Mouse (Mus musculus) stomach, postnatal 0 days (tissue): ENCODE data around the gene Plxdc2. TPM values are rescaled to one million over a fixed set of nuclear protein-coding genes. Genes with fewer than 3 reads are reported as not detected.

ENCODE experiments used
- ATAC-seq: fragments of 200-750 bp; cut with Nextera tagmentation; 2 replicates; pipeline ENCODE4 v1.8.0; 2017; ENCODE audit not compliant: low FRiP score, low TSS enrichment
- DNase-seq: peaks from one replicate; pipeline ENCODE4 v3.0.0-alpha.2; 2016; ENCODE audit warnings: low spot score
- H3K27ac ChIP-seq: fragments of 300-500 bp; sonication (generic); replicated peaks from 2 replicates; pipeline ENCODE4 v1.5.1; 2014; ENCODE audit warnings: mild to moderate bottlenecking, control low read depth
- H3K27me3 ChIP-seq: fragments of 300-500 bp; sonication (generic); 2 replicates; pipeline ENCODE4 v1.6.1; 2014; ENCODE audit warnings: low read length; ENCODE audit not compliant: control insufficient read depth, insufficient read depth
- H3K36me3 ChIP-seq: fragments of 300-500 bp; sonication (generic); 2 replicates; pipeline ENCODE4 v1.6.1; 2014; ENCODE audit warnings: low read length, mixed read lengths; ENCODE audit not compliant: control insufficient read depth, insufficient read depth
- H3K4me1 ChIP-seq: fragments of 300-500 bp; sonication (generic); replicated peaks from 2 replicates; pipeline ENCODE4 v1.6.1; 2014; ENCODE audit warnings: antibody characterized with exemption; ENCODE audit not compliant: control insufficient read depth, insufficient read depth
- H3K4me2 ChIP-seq: fragments of 300-500 bp; sonication (generic); replicated peaks from 2 replicates; pipeline ENCODE4 v1.6.1; 2014; ENCODE audit warnings: low read depth, mild to moderate bottlenecking, control low read depth, moderate library complexity
- H3K4me3 ChIP-seq: fragments of 300-500 bp; sonication (generic); 2 replicates; pipeline ENCODE4 v1.5.1; 2014; ENCODE audit warnings: low read depth, low read length, control low read depth
- H3K9ac ChIP-seq: fragments of 300-500 bp; sonication (generic); 2 replicates; pipeline ENCODE4 v1.6.1; 2014; ENCODE audit warnings: mild to moderate bottlenecking, low read length, control low read depth, mixed read lengths
- H3K9me3 ChIP-seq: fragments of 300-500 bp; sonication (generic); 2 replicates; pipeline ENCODE4 v1.6.1; 2016; ENCODE audit warnings: low read length; ENCODE audit not compliant: control insufficient read depth
- CTCF ChIP-seq: IDR thresholded peaks from 2 replicates; pipeline ENCODE4 v1.5.1; 2016; ENCODE audit warnings: antibody characterized with exemption, low read depth, mild to moderate bottlenecking, moderate library complexity
- EP300 ChIP-seq: optimal IDR thresholded peaks from 2 replicates; pipeline ENCODE3; 2016; ENCODE audit warnings: antibody characterized with exemption
- WGBS: fragments of 180-500 bp; shearing (Covaris S2); extraction: QIAGEN DNeasy Blood & Tissue Kit; methylation state at CpG from one replicate; pipeline ENCODE4 v1.1.7; 2014; 5-methylcytosine and 5-hydroxymethylcytosine counted together
- polyA plus RNA-seq: library from polyadenylated mRNA; unstranded; fragments of >200 nt; fragmentation: Nextera tagmentation; extraction: Ambion mirVana; gene quantifications from 2 replicates; pipeline ENCODE4 v1.2.1, GENCODE M21; 2015

Gene Plxdc2
- polyA plus RNA-seq, 1 experiment from 2014 or later, result 34.3 TPM

DNA sequence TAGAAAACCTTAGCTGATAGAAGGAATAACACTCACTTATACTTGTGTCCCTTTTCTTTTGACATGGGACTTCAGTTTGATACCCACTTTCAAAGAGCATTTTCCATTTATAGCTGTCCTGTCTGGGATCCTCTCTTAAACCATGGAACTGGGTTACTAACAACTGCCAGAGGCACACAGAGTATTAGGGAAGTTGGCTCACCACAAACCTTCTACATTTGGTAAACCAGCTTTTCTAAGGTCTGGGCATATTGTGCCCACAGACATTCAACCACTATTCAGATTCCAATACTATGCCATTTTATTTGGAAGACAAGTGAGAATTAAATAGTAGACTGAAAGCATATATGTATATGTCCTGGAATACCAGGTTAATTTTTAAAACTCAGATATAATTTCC, 232.4 kb downstream of the Plxdc2 start:
- H3K4me2 ChIP-seq, result no peak overlapping the region
- no peak overlapping the region for H3K4me3 ChIP-seq
- TF ChIP-seq CTCF (no peak), EP300 (no peak)
- ATAC-seq (no peak), DNase-seq (no peak)
- no peaks in the 10 kb centered on the region for H3K9me3 ChIP-seq
- no peak overlapping the region for H3K27ac ChIP-seq
- H3K4me1 ChIP-seq, result no peaks in the 10 kb centered on the region
- no peaks in the 10 kb centered on the region for H3K36me3 ChIP-seq
- H3K27me3 ChIP-seq, result no peaks in the 10 kb centered on the region
- no peak overlapping the region for H3K9ac ChIP-seq

- DNase-seq (no peak), ATAC-seq (no peak)
- H3K4me2 ChIP-seq, result no peak overlapping the region
- no peak overlapping the region for H3K27ac ChIP-seq
- no peaks in the 10 kb centered on the region for H3K27me3 ChIP-seq
- WGBS, result 36% methylated on average over 1 of the region's 1 CpGs
- H3K9me3 ChIP-seq, result no peaks in the 10 kb centered on the region
- TF ChIP-seq EP300 (no peak), CTCF (no peak)
- no peaks in the 10 kb centered on the region for H3K36me3 ChIP-seq
- no peak overlapping the region for H3K9ac ChIP-seq
- H3K4me1 ChIP-seq, result no peaks in the 10 kb centered on the region
- H3K4me3 ChIP-seq, result no peak overlapping the region
Observed at GRCm38 (mm10) chr2:16595451-16595850, 239.3 kb downstream of the Plxdc2 start.

- no peak for DNase-seq
Observed at GRCm38 (mm10) chr2:16598231-16598630, 242.1 kb downstream of the Plxdc2 start.

GRCm38 (mm10) chr2:16604291-16604690, 248.2 kb downstream of the Plxdc2 start:
- no peak overlapping the region for H3K9ac ChIP-seq
- no peaks in the 10 kb centered on the region for H3K36me3 ChIP-seq
- no peak for ATAC-seq
- no peak overlapping the region for H3K4me2 ChIP-seq
- H3K9me3 ChIP-seq, result no peaks in the 10 kb centered on the region
- no peak overlapping the region for H3K4me3 ChIP-seq
- TF ChIP-seq CTCF (no peak), EP300 (no peak)
- H3K4me1 ChIP-seq, result no peaks in the 10 kb centered on the region
- no peaks in the 10 kb centered on the region for H3K27me3 ChIP-seq
- H3K27ac ChIP-seq, result no peak overlapping the region
- no peak for DNase-seq
- 90% methylated on average over 3 of the region's 3 CpGs for WGBS

More at GRCm38 (mm10) chr2:16598231-16598630, 242.1 kb downstream of the Plxdc2 start:
- Histone ChIP-seq H3K9ac (no peak overlapping the region), H3K27ac (no peak overlapping the region), H3K4me2 (no peak overlapping the region), H3K9me3 (no peaks in the 10 kb centered on the region), H3K27me3 (no peaks in the 10 kb centered on the region), H3K36me3 (no peaks in the 10 kb centered on the region), H3K4me1 (no peaks in the 10 kb centered on the region), H3K4me3 (no peak overlapping the region)
- WGBS, result 43% methylated on average over 3 of the region's 3 CpGs
- TF ChIP-seq EP300, result no peak
- TF ChIP-seq CTCF, result no peak
- no peak for ATAC-seq

GRCm38 (mm10) chr2:16607792-16608586, 251.9 kb downstream of the Plxdc2 start:
- H3K27me3 ChIP-seq, result no peaks in the 10 kb centered on the region
- H3K4me2 ChIP-seq, result no peak overlapping the region
- no peak overlapping the region for H3K27ac ChIP-seq
- H3K4me3 ChIP-seq, result no peak overlapping the region
- 26% methylated on average over 3 of the region's 3 CpGs for WGBS
- DNase-seq, result no peak
- no peak for ATAC-seq
- no peak for TF ChIP-seq EP300
- TF ChIP-seq CTCF, result no peak
- H3K4me1 ChIP-seq, result no peaks in the 10 kb centered on the region
- H3K9me3 ChIP-seq, result no peaks in the 10 kb centered on the region
- H3K9ac ChIP-seq, result no peak overlapping the region
- H3K36me3 ChIP-seq, result no peaks in the 10 kb centered on the region

- DNase-seq (no peak), ATAC-seq (no peak)
- Histone ChIP-seq H3K36me3 (no peaks in the 10 kb centered on the region), H3K4me1 (no peaks in the 10 kb centered on the region), H3K4me3 (no peak overlapping the region), H3K9me3 (no peaks in the 10 kb centered on the region), H3K27ac (no peak overlapping the region), H3K4me2 (no peak overlapping the region), H3K9ac (no peak overlapping the region), H3K27me3 (no peaks in the 10 kb centered on the region)
- WGBS, result 87% methylated on average over 3 of the region's 3 CpGs
- TF ChIP-seq EP300 (no peak), CTCF (no peak)
Observed at GRCm38 (mm10) chr2:16642061-16642460, 286.0 kb downstream of the Plxdc2 start.
